Mouse (Mus musculus) limb, embryonic 10.5 days (tissue): ENCODE results near the gene Zfand2b. TPM values are rescaled to one million over a fixed set of nuclear protein-coding genes. Genes with fewer than 3 reads are reported as not detected.
A peak's percentile ranks its signal among the peaks of the same experiment; 100 is the strongest.

Experiments used
- DNase-seq: peaks from one replicate; pipeline ENCODE4 v3.0.0-alpha.2; 2017; ENCODE audit warnings: low spot score
- H3K27ac ChIP-seq: fragments of 300-500 bp; sonication (generic); 2 replicates; pipeline ENCODE4 v1.5.1; 2016; ENCODE audit warnings: mild to moderate bottlenecking
- H3K27me3 ChIP-seq: fragments of 300-500 bp; sonication (generic); 2 replicates; pipeline ENCODE4 v1.6.1; 2016; ENCODE audit warnings: low read depth, mild to moderate bottlenecking; ENCODE audit not compliant: poor library complexity, severe bottlenecking
- H3K36me3 ChIP-seq: fragments of 300-500 bp; sonication (generic); 2 replicates; pipeline ENCODE4 v1.6.1; 2016; ENCODE audit warnings: mild to moderate bottlenecking, moderate library complexity
- H3K4me1 ChIP-seq: fragments of 300-500 bp; sonication (generic); 2 replicates; pipeline ENCODE4 v1.6.1; 2016
- H3K4me3 ChIP-seq: fragments of 300-500 bp; sonication (generic); 2 replicates; pipeline ENCODE4 v1.5.1; 2016; ENCODE audit warnings: mild to moderate bottlenecking, moderate library complexity
- H3K9me3 ChIP-seq: fragments of 300-500 bp; sonication (generic); replicated peaks from 2 replicates; pipeline ENCODE4 v1.6.1; 2016; ENCODE audit warnings: mild to moderate bottlenecking
- WGBS: fragments of 180-500 bp; shearing (Covaris S2); methylation state at CpG from one replicate; pipeline ENCODE4 v1.1.7; 2016; 5-methylcytosine and 5-hydroxymethylcytosine counted together
- polyA plus RNA-seq: library from polyadenylated mRNA; unstranded; fragments of >200 nt; fragmentation: Nextera tagmentation; extraction: Ambion mirVana; gene quantifications from 2 replicates; pipeline ENCODE4 v1.2.1, GENCODE M21; 2016

Gene Zfand2b
- 28.7 and 35.5 TPM in 2 replicates for polyA plus RNA-seq

GRCm38 (mm10) chr1:75168472-75169464 lies at the start of gene Zfand2b:
Gene Zfand2b (plus strand): TSS chr1:75168646.
- Histone ChIP-seq H3K9me3 (no peaks in the 10 kb centered on the region), H3K27ac (peak within 1 kb of the TSS; percentile 88)

GRCm38 (mm10) chr1:75122211-75122610 lies 46.2 kb upstream of the Zfand2b start:
- Histone ChIP-seq H3K4me1 (peaks cover 12% of the 10 kb centered on the region), H3K27me3 (no peaks in the 10 kb centered on the region), H3K9me3 (no peaks in the 10 kb centered on the region), H3K36me3 (no peaks in the 10 kb centered on the region), H3K4me3 (no peak overlapping the region), H3K27ac (no peak overlapping the region)
- 81% methylated on average over 3 of the region's 3 CpGs for WGBS
- DNase-seq, result no peak

More at GRCm38 (mm10) chr1:75168472-75169464, at the start of gene Zfand2b:
- Histone ChIP-seq H3K36me3 (peaks cover 36% of the 10 kb centered on the region), H3K4me1 (peaks cover 20% of the 10 kb centered on the region), H3K4me3 (peak within 1 kb of the TSS; percentile 83), H3K27me3 (no peaks in the 10 kb centered on the region)
- under 1% methylated on average over 59 of the region's 59 CpGs for WGBS
- peak; percentile 99 for DNase-seq

- Histone ChIP-seq H3K27ac (peak within 1 kb of the TSS; percentile 94), H3K9me3 (no peaks in the 10 kb centered on the region), H3K4me1 (peaks cover 12% of the 10 kb centered on the region), H3K36me3 (no peaks in the 10 kb centered on the region), H3K27me3 (no peaks in the 10 kb centered on the region), H3K4me3 (peak within 1 kb of the TSS; percentile 68)
- 2% methylated on average over 56 of the region's 56 CpGs for WGBS
- peak; percentile 97 for DNase-seq
Measured at GRCm38 (mm10) chr1:75124346-75125321, 43.8 kb upstream of the Zfand2b start, which contains the start of gene Nhej1. Gene Nhej1 (minus strand): TSS chr1:75125200.

GRCm38 (mm10) chr1:75125418-75125817 lies 43.0 kb upstream of the Zfand2b start:
- H3K4me3 ChIP-seq, result peak overlapping the region; percentile 68
- WGBS, result 42% methylated on average over 5 of the region's 5 CpGs
- no peaks in the 10 kb centered on the region for H3K27me3 ChIP-seq
- H3K36me3 ChIP-seq, result no peaks in the 10 kb centered on the region
- no peaks in the 10 kb centered on the region for H3K9me3 ChIP-seq
- H3K27ac ChIP-seq, result peak overlapping the region; percentile 94
- no peak for DNase-seq
- peaks cover 12% of the 10 kb centered on the region for H3K4me1 ChIP-seq

GRCm38 (mm10) chr1:75128641-75129040 lies 39.8 kb upstream of the Zfand2b start:
- Histone ChIP-seq H3K4me3 (no peak overlapping the region), H3K9me3 (no peaks in the 10 kb centered on the region), H3K4me1 (peaks cover 12% of the 10 kb centered on the region), H3K27ac (no peak overlapping the region), H3K36me3 (no peaks in the 10 kb centered on the region), H3K27me3 (no peaks in the 10 kb centered on the region)
- no peak for DNase-seq
- WGBS, result 85% methylated on average over 3 of the region's 3 CpGs

GRCm38 (mm10) chr1:75133421-75134207 lies 34.8 kb upstream of the Zfand2b start, which contains the start of gene Slc23a3:
Gene Slc23a3 (minus strand): TSS chr1:75133890.
- 68% methylated on average over 12 of the region's 12 CpGs for WGBS
- no peaks in the 10 kb centered on the region for H3K9me3 ChIP-seq
- H3K4me1 ChIP-seq, result no peaks in the 10 kb centered on the region
- H3K27me3 ChIP-seq, result no peaks in the 10 kb centered on the region
- no peak within 1 kb of the TSS for H3K27ac ChIP-seq
- H3K4me3 ChIP-seq, result no peak within 1 kb of the TSS
- DNase-seq, result no peak
- peaks cover 33% of the 10 kb centered on the region for H3K36me3 ChIP-seq

- Histone ChIP-seq H3K4me3 (no peak overlapping the region), H3K9me3 (no peaks in the 10 kb centered on the region), H3K36me3 (peaks cover 46% of the 10 kb centered on the region), H3K4me1 (peaks cover 10% of the 10 kb centered on the region), H3K27ac (no peak overlapping the region), H3K27me3 (no peaks in the 10 kb centered on the region)
- 63% methylated on average over 6 of the region's 6 CpGs for WGBS
- no peak for DNase-seq
Measured at GRCm38 (mm10) chr1:75136293-75136692, 32.2 kb upstream of the Zfand2b start.

- 55% methylated on average over 3 of the region's 3 CpGs for WGBS
Measured at GRCm38 (mm10) chr1:75136730-75137129, 31.7 kb upstream of the Zfand2b start.

GRCm38 (mm10) chr1:75138448-75138847 lies 30.0 kb upstream of the Zfand2b start:
- Histone ChIP-seq H3K4me1 (peaks cover 25% of the 10 kb centered on the region), H3K4me3 (no peak overlapping the region), H3K36me3 (peaks cover 46% of the 10 kb centered on the region), H3K27me3 (no peaks in the 10 kb centered on the region), H3K27ac (no peak overlapping the region), H3K9me3 (no peaks in the 10 kb centered on the region)
- WGBS, result 98% methylated on average over 2 of the region's 2 CpGs
- DNase-seq, result no peak

More at GRCm38 (mm10) chr1:75136730-75137129, 31.7 kb upstream of the Zfand2b start:
- Histone ChIP-seq H3K36me3 (peaks cover 46% of the 10 kb centered on the region), H3K27ac (no peak overlapping the region), H3K4me1 (peaks cover 14% of the 10 kb centered on the region), H3K9me3 (no peaks in the 10 kb centered on the region), H3K4me3 (no peak overlapping the region), H3K27me3 (no peaks in the 10 kb centered on the region)
- no peak for DNase-seq

GRCm38 (mm10) chr1:75140601-75141190 lies 27.8 kb upstream of the Zfand2b start:
- peaks cover 58% of the 10 kb centered on the region for H3K36me3 ChIP-seq
- DNase-seq, result no peak
- peak overlapping the region; percentile 95; the same call in 1 of the 2 replicates for H3K27ac ChIP-seq
- no peaks in the 10 kb centered on the region for H3K9me3 ChIP-seq
- WGBS, result 62% methylated on average over 4 of the region's 4 CpGs
- H3K27me3 ChIP-seq, result no peaks in the 10 kb centered on the region
- peak overlapping the region; percentile 92 for H3K4me3 ChIP-seq
- H3K4me1 ChIP-seq, result peaks cover 34% of the 10 kb centered on the region

GRCm38 (mm10) chr1:75141486-75142190 lies 26.8 kb upstream of the Zfand2b start:
- Histone ChIP-seq H3K9me3 (no peaks in the 10 kb centered on the region), H3K4me1 (peaks cover 34% of the 10 kb centered on the region), H3K36me3 (peaks cover 59% of the 10 kb centered on the region), H3K4me3 (peak overlapping the region; percentile 92), H3K27ac (peak overlapping the region; percentile 95), H3K27me3 (no peaks in the 10 kb centered on the region)
- DNase-seq, result peak; percentile 67
- under 1% methylated on average over 53 of the region's 53 CpGs for WGBS
